Mouse (Mus musculus) left cerebral cortex, postnatal 10 days (tissue): Measurements from ENCODE around the gene Cyp27a1. TPM values are rescaled to one million over a fixed set of nuclear protein-coding genes. Genes with fewer than 3 reads are reported as not detected.

Experiments
- DNase-seq, 2 experiments: peaks; one replicate each; pipeline ENCODE4 v3.0.0; 2021 to 2022; ENCODE audit warnings: low spot score in 2 of 2, mixed read lengths in 1 of 2; ENCODE audit errors: extremely low spot score in 1 of 2
- intact Hi-C: fragments of 180-260 bp; cut with DNase I; formaldehyde crosslinking; loops from one replicate; pipeline ENCODE4 v1.15.1; 2025
- total RNA-seq, 2 experiments: library from RNA; stranded (reverse); gene quantifications; 2 replicates each; pipeline ENCODE4 v1.2.3; 2021

The Cyp27a1 gene
- total RNA-seq, 2 experiments from 2014 or later: 0.75 to 1.3 TPM

GRCm38 (mm10) chr1:74714967-74715366 lies 1.6 kb downstream of the Cyp27a1 start:
- intact Hi-C loops: loop anchor here (5.0 kb wide), 1 partner anchor 37 kb away; no protein-coding TSS in a partner anchor
- no peak for DNase-seq

- intact Hi-C loops: loop anchor here (5.0 kb wide), 1 partner anchor 37 kb away; no protein-coding TSS in a partner anchor
- no peak for DNase-seq
These were observed 2.1 kb downstream of the Cyp27a1 start for GRCm38 (mm10) chr1:74715468-74715867.

GRCm38 (mm10) chr1:74715886-74716285 lies 2.5 kb downstream of the Cyp27a1 start:
- intact Hi-C loops: loop anchor here (5.0 kb wide), 1 partner anchor 36 kb away; no protein-coding TSS in a partner anchor
- DNase-seq: no peak

- no peak for DNase-seq
- intact Hi-C loops: loop anchor here (5.0 kb wide), 1 partner anchor 34 kb away; no protein-coding TSS in a partner anchor
These were observed 4.7 kb downstream of the Cyp27a1 start for GRCm38 (mm10) chr1:74718113-74718512.

- intact Hi-C loops: loop anchor here (5.0 kb wide), 1 partner anchor 33 kb away; no protein-coding TSS in a partner anchor
- no peak for DNase-seq
These were observed 5.9 kb downstream of the Cyp27a1 start for GRCm38 (mm10) chr1:74719281-74719680.

- intact Hi-C loops: no loop called here
- no peak for DNase-seq
These were observed 8.3 kb downstream of the Cyp27a1 start for GRCm38 (mm10) chr1:74721657-74722056.

GRCm38 (mm10) chr1:74723748-74724147 lies 10.4 kb downstream of the Cyp27a1 start:
- intact Hi-C loops: no loop called here
- DNase-seq: no peak

GRCm38 (mm10) chr1:74726114-74726513 lies 12.7 kb downstream of the Cyp27a1 start:
- intact Hi-C loops: no loop called here
- no peak for DNase-seq

GRCm38 (mm10) chr1:74726674-74727073 lies 13.3 kb downstream of the Cyp27a1 start:
- intact Hi-C loops: no loop called here
- no peak for DNase-seq

GRCm38 (mm10) chr1:74728446-74728845 lies 15.1 kb downstream of the Cyp27a1 start:
- intact Hi-C loops: no loop called here
- DNase-seq: no peak

GRCm38 (mm10) chr1:74736977-74737376 lies 23.6 kb downstream of the Cyp27a1 start:
- intact Hi-C loops: no loop called here
- DNase-seq: no peak

- intact Hi-C loops: no loop called here
- no peak for DNase-seq
These were observed 24.1 kb downstream of the Cyp27a1 start for GRCm38 (mm10) chr1:74737500-74737899.

- no peak for DNase-seq
- intact Hi-C loops: no loop called here
These were observed 27.5 kb downstream of the Cyp27a1 start for GRCm38 (mm10) chr1:74740846-74741245.

GRCm38 (mm10) chr1:74747335-74747734 lies 34.0 kb downstream of the Cyp27a1 start:
- intact Hi-C loops: no loop called here
- no peak for DNase-seq

- intact Hi-C loops: no loop called here
- peak in 1 of 2 experiments; percentile 71 for DNase-seq
These were observed 35.4 kb downstream of the Cyp27a1 start, which contains the start of gene Prkag3 for GRCm38 (mm10) chr1:74748643-74749271. Gene Prkag3, minus strand, starts transcription at chr1:74749221.

- DNase-seq: no peak
- intact Hi-C loops: no loop called here
These were observed 35.9 kb downstream of the Cyp27a1 start for GRCm38 (mm10) chr1:74749301-74749700.

GRCm38 (mm10) chr1:74750683-74751082 lies 37.3 kb downstream of the Cyp27a1 start:
- peak in 1 of 2 experiments; percentile 23 for DNase-seq
- intact Hi-C loops: loop anchor here (5.0 to 10.0 kb wide), 2 partner anchors 33 to 106 kb away; no protein-coding TSS in a partner anchor

- intact Hi-C loops: loop anchor here (5.0 to 10.0 kb wide), 2 partner anchors 35 to 107 kb away; no protein-coding TSS in a partner anchor
- DNase-seq: no peak
These were observed 38.8 kb downstream of the Cyp27a1 start for GRCm38 (mm10) chr1:74752150-74752549.

- intact Hi-C loops: loop anchor here (5.0 to 10.0 kb wide), 2 partner anchors 36 to 108 kb away; no protein-coding TSS in a partner anchor
- no peak for DNase-seq
These were observed 39.5 kb downstream of the Cyp27a1 start for GRCm38 (mm10) chr1:74752833-74753232.

- no peak for DNase-seq
These were observed 40.0 kb downstream of the Cyp27a1 start for GRCm38 (mm10) chr1:74753266-74753974.

More at GRCm38 (mm10) chr1:74753266-74753974, 40.0 kb downstream of the Cyp27a1 start:
- intact Hi-C loops: loop anchor here (5.0 to 10.0 kb wide), 2 partner anchors 36 to 109 kb away; no protein-coding TSS in a partner anchor
